Mouse (Mus musculus): ENCODE measurements around the gene Prmt9. TPM values are rescaled to one million over a fixed set of nuclear protein-coding genes. Genes with fewer than 3 reads are reported as not detected.

Prmt9 gene
- polyA plus RNA-seq, 1 experiment from 2014 or later: 24.2 TPM

GRCm38 (mm10) chr8:77535026-77535595, 14.1 kb upstream of the Prmt9 start:
- H3K9me3 ChIP-seq: no peaks in the 10 kb centered on the region
- H3K9ac ChIP-seq (replicated peaks): no peak overlapping the region
- no peak overlapping the region for H3K27ac ChIP-seq
- H3K4me1 ChIP-seq (replicated peaks): no peaks in the 10 kb centered on the region
- H3K36me3 ChIP-seq: no peaks in the 10 kb centered on the region
- no peaks in the 10 kb centered on the region for H3K27me3 ChIP-seq
- no peak overlapping the region for H3K4me3 ChIP-seq (replicated peaks)
- no peak for ATAC-seq (ENCODE audit: insufficient number of reproducible peaks, insufficient read depth, low FRiP score, low TSS enrichment, low read depth)
- no peak overlapping the region for H3K4me2 ChIP-seq
- 85% methylated on average over 5 of the region's 5 CpGs for WGBS

GRCm38 (mm10) chr8:77536821-77537220, 12.4 kb upstream of the Prmt9 start:
- WGBS: 84% methylated on average over 12 of the region's 12 CpGs
- Histone ChIP-seq H3K4me2 (no peak overlapping the region), H3K36me3 (no peaks in the 10 kb centered on the region), H3K27me3 (no peaks in the 10 kb centered on the region), H3K9me3 (no peaks in the 10 kb centered on the region), H3K4me1 (replicated peaks) (no peaks in the 10 kb centered on the region), H3K9ac (replicated peaks) (no peak overlapping the region), H3K27ac (no peak overlapping the region), H3K4me3 (replicated peaks) (no peak overlapping the region)
- ATAC-seq (ENCODE audit: insufficient number of reproducible peaks, insufficient read depth, low FRiP score, low TSS enrichment, low read depth): no peak

GRCm38 (mm10) chr8:77538256-77538655, 10.9 kb upstream of the Prmt9 start:
- Histone ChIP-seq H3K9ac (replicated peaks) (no peak overlapping the region), H3K4me3 (replicated peaks) (no peak overlapping the region), H3K27me3 (no peaks in the 10 kb centered on the region), H3K36me3 (no peaks in the 10 kb centered on the region), H3K4me2 (no peak overlapping the region), H3K27ac (no peak overlapping the region), H3K4me1 (replicated peaks) (no peaks in the 10 kb centered on the region), H3K9me3 (no peaks in the 10 kb centered on the region)
- 83% methylated on average over 1 of the region's 1 CpGs for WGBS
- no peak for ATAC-seq (ENCODE audit: insufficient number of reproducible peaks, insufficient read depth, low FRiP score, low TSS enrichment, low read depth)

DNA sequence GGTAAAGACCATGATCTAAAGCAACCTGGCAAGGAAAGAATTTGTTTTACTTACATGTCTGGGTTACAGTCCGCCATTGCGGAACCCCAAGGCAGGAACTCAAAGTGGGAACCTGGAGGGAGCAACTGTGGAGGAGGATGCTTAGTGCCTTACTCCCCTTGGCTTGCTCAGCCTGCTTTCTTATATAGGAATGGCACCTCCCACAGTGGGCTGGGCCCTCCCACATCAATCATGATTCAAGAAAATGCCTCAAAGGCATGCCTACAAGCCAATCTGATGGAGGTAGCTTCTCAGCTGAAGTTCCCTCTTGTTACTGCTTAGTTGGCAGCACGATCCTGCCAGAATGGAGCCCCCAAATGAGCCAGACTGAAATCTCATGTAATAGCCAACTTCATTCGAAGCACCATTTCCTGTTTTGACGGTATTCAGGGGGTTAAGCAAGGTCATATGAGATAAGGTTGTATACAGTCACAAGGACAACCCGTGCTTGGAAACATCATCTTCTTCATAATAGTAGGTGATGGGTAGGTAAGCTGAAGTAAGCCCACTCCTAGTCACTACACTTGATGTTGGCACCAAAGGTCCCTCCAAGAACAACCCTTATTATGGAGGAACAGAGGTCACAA, 5.9 kb upstream of the Prmt9 start:
- no peaks in the 10 kb centered on the region for H3K36me3 ChIP-seq
- H3K27me3 ChIP-seq: no peaks in the 10 kb centered on the region
- no peak overlapping the region for H3K27ac ChIP-seq
- no peak overlapping the region for H3K4me3 ChIP-seq (replicated peaks)
- H3K9me3 ChIP-seq: no peaks in the 10 kb centered on the region
- H3K4me1 ChIP-seq (replicated peaks): no peaks in the 10 kb centered on the region
- H3K4me2 ChIP-seq: no peak overlapping the region
- WGBS: 88% methylated on average over 6 of the region's 6 CpGs
- H3K9ac ChIP-seq (replicated peaks): no peak overlapping the region
- no peak for ATAC-seq (ENCODE audit: insufficient number of reproducible peaks, insufficient read depth, low FRiP score, low TSS enrichment, low read depth)

DNA sequence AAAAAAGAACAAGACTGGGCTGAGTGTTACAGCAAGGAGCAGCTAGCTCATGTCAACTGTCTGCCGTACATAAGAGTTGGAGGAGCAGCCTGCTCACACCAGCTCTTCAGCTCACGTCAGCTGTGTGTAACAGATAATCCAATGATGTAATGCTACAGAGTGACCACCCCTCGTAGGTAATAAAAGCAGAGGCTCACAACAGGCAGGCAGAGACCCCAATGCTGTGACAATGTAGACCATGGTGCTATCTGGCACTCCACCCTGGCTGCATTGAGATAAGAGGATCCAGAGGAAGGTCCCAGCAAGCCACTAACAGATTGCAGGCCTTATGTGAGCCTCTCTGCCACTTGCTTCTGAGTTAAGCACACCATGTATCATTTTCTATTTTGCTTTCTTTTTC, 4.8 kb upstream of the Prmt9 start:
- 66% methylated on average over 3 of the region's 3 CpGs for WGBS
- Histone ChIP-seq H3K4me3 (replicated peaks) (no peak overlapping the region), H3K27ac (no peak overlapping the region), H3K9me3 (no peaks in the 10 kb centered on the region), H3K9ac (replicated peaks) (no peak overlapping the region), H3K36me3 (no peaks in the 10 kb centered on the region), H3K27me3 (no peaks in the 10 kb centered on the region), H3K4me2 (no peak overlapping the region), H3K4me1 (replicated peaks) (no peaks in the 10 kb centered on the region)
- ATAC-seq (ENCODE audit: insufficient number of reproducible peaks, insufficient read depth, low FRiP score, low TSS enrichment, low read depth): no peak

DNA sequence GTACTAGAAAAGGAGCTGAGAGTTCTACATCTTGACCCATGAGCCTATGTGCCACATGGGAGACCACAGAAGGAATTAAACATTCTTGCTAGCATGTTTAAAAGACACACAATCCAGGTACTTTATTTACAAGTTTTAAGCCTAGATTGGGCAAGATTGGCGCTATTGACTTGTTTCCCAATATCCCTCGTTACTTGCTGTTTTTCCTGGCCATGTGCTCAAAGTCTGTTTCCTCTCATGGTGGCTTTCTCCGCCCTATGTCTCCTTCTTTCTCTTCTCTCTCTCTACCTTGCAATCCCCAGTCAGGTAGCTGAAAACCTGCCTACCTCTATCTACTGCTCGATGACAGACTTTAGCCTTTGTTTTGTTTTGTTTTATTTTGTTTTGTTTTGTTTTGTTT, 3.6 kb upstream of the Prmt9 start:
- no peaks in the 10 kb centered on the region for H3K9me3 ChIP-seq
- no peak for ATAC-seq (ENCODE audit: insufficient number of reproducible peaks, insufficient read depth, low FRiP score, low TSS enrichment, low read depth)
- no peak overlapping the region for H3K27ac ChIP-seq
- no peak overlapping the region for H3K4me2 ChIP-seq
- H3K4me3 ChIP-seq (replicated peaks): no peak overlapping the region
- 82% methylated on average over 4 of the region's 4 CpGs for WGBS
- H3K27me3 ChIP-seq: no peaks in the 10 kb centered on the region
- no peaks in the 10 kb centered on the region; the same call in 1 of the 2 replicates for H3K4me1 ChIP-seq (replicated peaks)
- H3K36me3 ChIP-seq: no peaks in the 10 kb centered on the region
- H3K9ac ChIP-seq (replicated peaks): no peak overlapping the region

- WGBS: 36% methylated on average over 7 of the region's 7 CpGs
- Histone ChIP-seq H3K27me3 (no peaks in the 10 kb centered on the region), H3K27ac (no peak overlapping the region), H3K4me3 (replicated peaks) (peak overlapping the region; percentile 82), H3K4me1 (replicated peaks) (no peaks in the 10 kb centered on the region; the same call in none of the 2 replicates), H3K9me3 (no peaks in the 10 kb centered on the region), H3K36me3 (peaks cover 37% of the 10 kb centered on the region), H3K4me2 (peak overlapping the region; percentile 76), H3K9ac (replicated peaks) (peak overlapping the region; percentile 90; the same call in 1 of the 2 replicates)
- no peak for ATAC-seq (ENCODE audit: insufficient number of reproducible peaks, insufficient read depth, low FRiP score, low TSS enrichment, low read depth)
Observed at GRCm38 (mm10) chr8:77549881-77550580, 834 bp downstream of the Prmt9 start.

GRCm38 (mm10) chr8:77552491-77552890, 3.3 kb downstream of the Prmt9 start:
- no peak overlapping the region for H3K4me3 ChIP-seq (replicated peaks)
- no peaks in the 10 kb centered on the region; the same call in none of the 2 replicates for H3K4me1 ChIP-seq (replicated peaks)
- ATAC-seq (ENCODE audit: insufficient number of reproducible peaks, insufficient read depth, low FRiP score, low TSS enrichment, low read depth): no peak
- no peak overlapping the region for H3K4me2 ChIP-seq
- WGBS: over 99% methylated on average over 3 of the region's 3 CpGs
- no peak overlapping the region for H3K27ac ChIP-seq
- no peaks in the 10 kb centered on the region for H3K9me3 ChIP-seq
- H3K36me3 ChIP-seq: peaks cover 61% of the 10 kb centered on the region
- H3K27me3 ChIP-seq: no peaks in the 10 kb centered on the region
- H3K9ac ChIP-seq (replicated peaks): no peak overlapping the region

DNA sequence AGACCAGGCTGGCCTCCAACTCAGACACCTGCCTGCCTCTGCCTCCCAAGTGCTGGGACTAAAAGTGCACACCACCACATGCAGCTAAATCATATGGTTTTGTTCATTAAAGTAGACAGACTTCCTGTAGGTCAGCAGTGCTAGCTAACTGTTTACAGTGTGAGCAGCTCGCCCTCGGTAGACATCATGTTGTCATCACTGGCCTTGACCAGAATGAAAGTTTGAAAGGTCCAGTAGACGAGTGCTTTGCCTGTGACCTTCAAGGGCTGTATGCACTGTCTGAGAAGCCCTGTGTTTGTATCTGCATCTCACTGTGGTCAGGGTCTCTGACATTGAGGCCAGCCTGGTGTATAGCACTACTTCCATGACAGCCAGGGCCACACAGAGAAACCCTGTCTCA, 12.2 kb downstream of the Prmt9 start:
- H3K4me2 ChIP-seq: no peak overlapping the region
- 89% methylated on average over 3 of the region's 3 CpGs for WGBS
- peaks cover 92% of the 10 kb centered on the region for H3K36me3 ChIP-seq
- no peak overlapping the region for H3K4me3 ChIP-seq (replicated peaks)
- H3K9me3 ChIP-seq: no peaks in the 10 kb centered on the region
- H3K4me1 ChIP-seq (replicated peaks): no peaks in the 10 kb centered on the region
- H3K27me3 ChIP-seq: no peaks in the 10 kb centered on the region
- no peak for ATAC-seq (ENCODE audit: insufficient number of reproducible peaks, insufficient read depth, low FRiP score, low TSS enrichment, low read depth)
- H3K9ac ChIP-seq (replicated peaks): no peak overlapping the region
- no peak overlapping the region for H3K27ac ChIP-seq

GRCm38 (mm10) chr8:77574229-77574628, 25.0 kb downstream of the Prmt9 start:
- no peaks in the 10 kb centered on the region for H3K27me3 ChIP-seq
- WGBS: 80% methylated on average over 5 of the region's 5 CpGs
- no peak for ATAC-seq (ENCODE audit: insufficient number of reproducible peaks, insufficient read depth, low FRiP score, low TSS enrichment, low read depth)
- H3K4me2 ChIP-seq: no peak overlapping the region
- H3K9me3 ChIP-seq: no peaks in the 10 kb centered on the region
- H3K4me1 ChIP-seq (replicated peaks): peaks cover 4% of the 10 kb centered on the region; the same call in 1 of the 2 replicates
- no peak overlapping the region for H3K4me3 ChIP-seq (replicated peaks)
- H3K9ac ChIP-seq (replicated peaks): no peak overlapping the region
- H3K27ac ChIP-seq: no peak overlapping the region
- peaks cover 61% of the 10 kb centered on the region for H3K36me3 ChIP-seq

- ATAC-seq (ENCODE audit: insufficient number of reproducible peaks, insufficient read depth, low FRiP score, low TSS enrichment, low read depth): no peak
- WGBS: 92% methylated on average over 7 of the region's 7 CpGs
- Histone ChIP-seq H3K27me3 (no peaks in the 10 kb centered on the region), H3K9me3 (no peaks in the 10 kb centered on the region), H3K36me3 (peaks cover 65% of the 10 kb centered on the region), H3K9ac (replicated peaks) (no peak overlapping the region), H3K4me1 (replicated peaks) (peaks cover 4% of the 10 kb centered on the region; the same call in 1 of the 2 replicates), H3K4me2 (no peak overlapping the region), H3K4me3 (replicated peaks) (no peak overlapping the region), H3K27ac (no peak overlapping the region)
Observed at GRCm38 (mm10) chr8:77577674-77578073, 28.5 kb downstream of the Prmt9 start.

Measured in limb, embryonic 12.5 days (tissue).